Mouse (Mus musculus): ENCODE results near the gene Clec4g. TPM values are rescaled to one million over a fixed set of nuclear protein-coding genes. Genes with fewer than 3 reads are reported as not detected.

The Clec4g gene
- total and polyA plus RNA-seq, 3 experiments, result 0.45 to 0.70 (median 0.66) TPM

- H3K4me3 ChIP-seq, result no peak overlapping the region
- no peaks in the 10 kb centered on the region for H3K79me2 ChIP-seq (replicated peaks; ENCODE audit: control insufficient read depth, insufficient read depth, low read length)
- WGBS, result 47% methylated on average over 5 of the region's 5 CpGs
- H3K27me3 ChIP-seq (ENCODE audit: control insufficient read depth, insufficient read depth, low read length), result no peaks in the 10 kb centered on the region
- no peak for DNase-seq
- intact Hi-C loops (cut with DNase I), result no loop called here
- H3K4me1 ChIP-seq (ENCODE audit: control insufficient read depth, insufficient read depth, low read length), result no peaks in the 10 kb centered on the region
- no peak overlapping the region for H3K9ac ChIP-seq (ENCODE audit: low read depth, low read length)
- TF ChIP-seq EP300 (IDR thresholded peaks at IDR 0.05; ENCODE audit: insufficient read depth, low read depth, low read length), result no peak
- no peak for TF ChIP-seq POLR2A (IDR thresholded peaks at IDR 0.05; ENCODE audit: insufficient read depth, low read depth, low read length)
- TF ChIP-seq CTCF (IDR thresholded peaks at IDR 0.05), result no peak
- no peak overlapping the region for H3K27ac ChIP-seq
- no peaks in the 10 kb centered on the region for H3K36me3 ChIP-seq (ENCODE audit: control insufficient read depth, insufficient read depth, low read length)
These were observed 35.0 kb downstream of the Clec4g start for GRCm38 (mm10) chr8:3685422-3685821.

GRCm38 (mm10) chr8:3684530-3684929 is 35.9 kb downstream of the Clec4g start:
- no peak overlapping the region for H3K4me3 ChIP-seq
- H3K79me2 ChIP-seq (replicated peaks; ENCODE audit: control insufficient read depth, insufficient read depth, low read length), result no peaks in the 10 kb centered on the region
- no peak overlapping the region for H3K9ac ChIP-seq (ENCODE audit: low read depth, low read length)
- no peak for TF ChIP-seq POLR2A (IDR thresholded peaks at IDR 0.05; ENCODE audit: insufficient read depth, low read depth, low read length)
- TF ChIP-seq EP300 (IDR thresholded peaks at IDR 0.05; ENCODE audit: insufficient read depth, low read depth, low read length), result no peak
- no peaks in the 10 kb centered on the region for H3K27me3 ChIP-seq (ENCODE audit: control insufficient read depth, insufficient read depth, low read length)
- no peaks in the 10 kb centered on the region for H3K36me3 ChIP-seq (ENCODE audit: control insufficient read depth, insufficient read depth, low read length)
- no peaks in the 10 kb centered on the region for H3K4me1 ChIP-seq (ENCODE audit: control insufficient read depth, insufficient read depth, low read length)
- no peak for DNase-seq
- H3K27ac ChIP-seq, result no peak overlapping the region
- intact Hi-C loops (cut with DNase I), result no loop called here

- no peaks in the 10 kb centered on the region for H3K4me1 ChIP-seq (ENCODE audit: control insufficient read depth, insufficient read depth, low read length)
- H3K27me3 ChIP-seq (ENCODE audit: control insufficient read depth, insufficient read depth, low read length), result no peaks in the 10 kb centered on the region
- no peak overlapping the region for H3K4me3 ChIP-seq
- no peaks in the 10 kb centered on the region for H3K79me2 ChIP-seq (replicated peaks; ENCODE audit: control insufficient read depth, insufficient read depth, low read length)
- TF ChIP-seq POLR2A (IDR thresholded peaks at IDR 0.05; ENCODE audit: insufficient read depth, low read depth, low read length) (no peak), CTCF (IDR thresholded peaks at IDR 0.05) (no peak), EP300 (IDR thresholded peaks at IDR 0.05; ENCODE audit: insufficient read depth, low read depth, low read length) (no peak)
- no peak overlapping the region for H3K9ac ChIP-seq (ENCODE audit: low read depth, low read length)
- intact Hi-C loops (cut with DNase I), result no loop called here
- DNase-seq, result no peak
- 49% methylated on average over 6 of the region's 6 CpGs for WGBS
- no peak overlapping the region for H3K27ac ChIP-seq
- no peaks in the 10 kb centered on the region for H3K36me3 ChIP-seq (ENCODE audit: control insufficient read depth, insufficient read depth, low read length)
These were observed 36.9 kb downstream of the Clec4g start for GRCm38 (mm10) chr8:3683408-3684176.

DNA sequence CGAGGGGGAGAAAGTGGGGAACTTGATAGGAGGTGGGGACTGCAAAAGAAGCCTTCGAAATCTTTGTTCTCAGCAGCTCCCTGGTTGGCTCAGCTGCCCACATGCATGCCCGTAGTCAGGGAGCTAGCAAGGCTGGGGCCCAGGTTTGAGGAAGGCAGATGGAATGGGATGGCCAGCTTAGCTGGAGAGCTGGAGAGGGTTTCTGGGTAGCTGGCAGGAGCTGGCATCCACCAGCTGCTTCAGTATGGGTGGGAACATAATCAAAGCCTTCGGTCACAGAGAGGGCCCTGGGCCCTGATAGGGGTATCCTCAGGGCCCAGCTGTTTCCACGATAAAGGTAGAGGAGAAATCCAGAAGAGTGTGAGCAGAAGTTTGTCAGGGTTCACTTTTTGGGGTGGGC is 38.0 kb downstream of the Clec4g start:
- Histone ChIP-seq H3K79me2 (replicated peaks; ENCODE audit: control insufficient read depth, insufficient read depth, low read length) (no peaks in the 10 kb centered on the region), H3K27me3 (ENCODE audit: control insufficient read depth, insufficient read depth, low read length) (no peaks in the 10 kb centered on the region), H3K4me1 (ENCODE audit: control insufficient read depth, insufficient read depth, low read length) (no peaks in the 10 kb centered on the region), H3K4me3 (no peak overlapping the region), H3K36me3 (ENCODE audit: control insufficient read depth, insufficient read depth, low read length) (no peaks in the 10 kb centered on the region), H3K9ac (ENCODE audit: low read depth, low read length) (no peak overlapping the region), H3K27ac (no peak overlapping the region)
- 93% methylated on average over 5 of the region's 5 CpGs for WGBS
- no peak for DNase-seq
- no peak for TF ChIP-seq EP300 (IDR thresholded peaks at IDR 0.05; ENCODE audit: insufficient read depth, low read depth, low read length)
- TF ChIP-seq POLR2A (IDR thresholded peaks at IDR 0.05; ENCODE audit: insufficient read depth, low read depth, low read length), result no peak
- no peak for TF ChIP-seq CTCF (IDR thresholded peaks at IDR 0.05)
- intact Hi-C loops (cut with DNase I), result no loop called here

- H3K4me1 ChIP-seq (ENCODE audit: control insufficient read depth, insufficient read depth, low read length), result 0 out of 2 replicates have a peak, but pooled peaks cover 2% of the 10 kb centered on the region
- no peak overlapping the region for H3K4me3 ChIP-seq
- WGBS, result 82% methylated on average over 5 of the region's 5 CpGs
- intact Hi-C loops (cut with DNase I), result loop anchor here (10.0 kb wide), 1 partner anchor 325 kb away; the partner anchor contains the start of gene A430078G23Rik
- H3K79me2 ChIP-seq (replicated peaks; ENCODE audit: control insufficient read depth, insufficient read depth, low read length), result no peaks in the 10 kb centered on the region
- H3K36me3 ChIP-seq (ENCODE audit: control insufficient read depth, insufficient read depth, low read length), result no peaks in the 10 kb centered on the region
- H3K9ac ChIP-seq (ENCODE audit: low read depth, low read length), result no peak overlapping the region
- TF ChIP-seq CTCF (IDR thresholded peaks at IDR 0.05), result no peak
- TF ChIP-seq POLR2A (IDR thresholded peaks at IDR 0.05; ENCODE audit: insufficient read depth, low read depth, low read length), result no peak
- TF ChIP-seq EP300 (IDR thresholded peaks at IDR 0.05; ENCODE audit: insufficient read depth, low read depth, low read length), result no peak
- no peak overlapping the region for H3K27ac ChIP-seq
- H3K27me3 ChIP-seq (ENCODE audit: control insufficient read depth, insufficient read depth, low read length), result no peaks in the 10 kb centered on the region
- no peak for DNase-seq
These were observed 40.8 kb downstream of the Clec4g start for GRCm38 (mm10) chr8:3679656-3680055.

GRCm38 (mm10) chr8:3679236-3679635 is 41.2 kb downstream of the Clec4g start:
- intact Hi-C loops (cut with DNase I), result loop anchor here (10.0 kb wide), 1 partner anchor 324 kb away; the partner anchor contains the start of gene A430078G23Rik
- no peaks in the 10 kb centered on the region for H3K27me3 ChIP-seq (ENCODE audit: control insufficient read depth, insufficient read depth, low read length)
- TF ChIP-seq POLR2A (IDR thresholded peaks at IDR 0.05; ENCODE audit: insufficient read depth, low read depth, low read length), result no peak
- TF ChIP-seq CTCF (IDR thresholded peaks at IDR 0.05), result no peak
- TF ChIP-seq EP300 (IDR thresholded peaks at IDR 0.05; ENCODE audit: insufficient read depth, low read depth, low read length), result no peak
- DNase-seq, result no peak
- H3K36me3 ChIP-seq (ENCODE audit: control insufficient read depth, insufficient read depth, low read length), result no peaks in the 10 kb centered on the region
- 0 out of 2 replicates have a peak, but pooled peaks cover 2% of the 10 kb centered on the region for H3K4me1 ChIP-seq (ENCODE audit: control insufficient read depth, insufficient read depth, low read length)
- H3K27ac ChIP-seq, result no peak overlapping the region
- WGBS, result 94% methylated on average over 23 of the region's 23 CpGs
- H3K79me2 ChIP-seq (replicated peaks; ENCODE audit: control insufficient read depth, insufficient read depth, low read length), result no peaks in the 10 kb centered on the region
- H3K4me3 ChIP-seq, result no peak overlapping the region
- H3K9ac ChIP-seq (ENCODE audit: low read depth, low read length), result no peak overlapping the region

Data from heart, adult 2 months (tissue).